Mouse (Mus musculus) retina, embryonic 14.5 days (tissue): ENCODE measurements around the gene Stab2.

ENCODE experiments used
- DNase-seq: peaks from one replicate; pipeline ENCODE4 v3.0.0-alpha.2; 2015; ENCODE audit warnings: low spot score

The Stab2 gene

GRCm38 (mm10) chr10:86890166-86890930 lies 117.5 kb downstream of the Stab2 start:
- DNase-seq, result no peak

DNA sequence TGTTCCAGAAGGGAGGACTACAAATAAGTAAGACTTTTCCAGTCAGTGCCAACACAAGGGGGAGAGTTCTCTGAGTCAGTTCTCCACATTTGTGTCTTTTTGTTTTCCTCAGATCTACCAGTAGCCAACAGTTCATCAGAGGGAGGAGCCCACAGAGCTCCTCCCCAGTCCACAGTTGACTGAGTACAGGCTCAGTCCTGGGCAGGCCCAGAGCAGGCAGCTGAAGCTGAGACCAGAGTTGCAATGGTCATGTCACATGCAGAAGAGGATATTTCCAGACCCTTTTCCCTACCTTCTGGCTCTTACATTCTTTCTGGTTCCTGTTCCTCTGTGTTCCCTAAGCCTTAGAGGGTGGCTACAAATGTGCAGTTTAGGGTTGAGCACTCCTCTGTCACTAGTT lies 118.4 kb downstream of the Stab2 start:
- DNase-seq, result no peak

DNA sequence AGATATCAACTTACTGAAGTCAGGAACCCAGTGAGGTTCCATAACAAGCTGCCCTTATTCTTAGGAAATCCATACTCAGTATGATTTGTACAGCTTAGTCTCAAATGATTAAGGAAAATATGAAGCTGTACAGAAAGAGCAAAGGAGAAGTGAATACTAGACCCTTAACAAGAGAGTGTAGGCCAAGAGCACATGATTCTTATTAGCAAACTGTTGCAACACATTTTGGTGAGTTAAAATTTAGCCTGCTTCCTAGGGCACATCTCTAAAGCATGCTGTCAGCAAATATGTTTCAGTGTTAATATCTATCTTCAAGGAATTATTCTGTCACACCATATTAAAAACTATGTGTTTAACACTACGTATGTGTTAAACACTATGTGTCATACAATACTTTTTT lies 121.4 kb downstream of the Stab2 start:
- no peak for DNase-seq

GRCm38 (mm10) chr10:86881448-86881847 lies 126.4 kb downstream of the Stab2 start:
- DNase-seq, result no peak

DNA sequence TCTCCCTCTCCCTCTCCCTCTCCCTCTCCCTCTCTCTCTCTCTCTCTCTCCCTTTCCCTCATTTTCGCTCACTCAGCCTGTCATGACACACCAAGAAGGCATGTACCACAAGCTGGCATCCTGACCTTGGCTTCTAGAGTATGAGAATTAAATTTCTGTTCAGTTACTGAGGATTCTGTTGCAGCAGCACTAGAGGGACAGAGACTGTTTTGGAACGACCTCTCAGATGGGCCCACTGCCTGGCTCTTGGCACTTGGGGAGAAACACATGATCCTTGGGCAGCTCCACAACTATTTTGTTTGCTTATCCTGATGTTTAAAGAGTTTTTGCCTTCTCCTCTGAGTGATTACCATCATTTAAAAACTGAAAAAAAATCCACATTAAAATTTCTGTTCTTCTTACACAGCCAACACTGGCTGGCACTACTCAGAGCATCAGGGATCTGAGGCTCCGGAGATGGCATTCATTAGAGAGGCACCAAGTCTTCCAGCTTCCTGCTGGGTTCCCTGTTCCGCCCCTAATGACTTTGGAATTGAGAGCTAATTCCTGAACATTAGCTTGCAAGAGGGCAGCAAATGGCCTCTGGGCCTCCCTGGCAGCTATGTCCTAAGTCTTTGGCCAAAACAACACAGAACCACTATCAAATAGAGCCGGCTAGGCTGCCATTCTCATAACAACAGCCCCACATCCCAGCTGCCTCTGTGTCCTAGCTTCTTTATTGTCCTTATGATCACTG lies 127.6 kb downstream of the Stab2 start:
- DNase-seq, result no peak

- DNase-seq, result no peak
Observed at GRCm38 (mm10) chr10:86878721-86879120, 129.1 kb downstream of the Stab2 start.

GRCm38 (mm10) chr10:86872591-86872990 lies 135.2 kb downstream of the Stab2 start:
- peak; percentile 11 for DNase-seq

DNA sequence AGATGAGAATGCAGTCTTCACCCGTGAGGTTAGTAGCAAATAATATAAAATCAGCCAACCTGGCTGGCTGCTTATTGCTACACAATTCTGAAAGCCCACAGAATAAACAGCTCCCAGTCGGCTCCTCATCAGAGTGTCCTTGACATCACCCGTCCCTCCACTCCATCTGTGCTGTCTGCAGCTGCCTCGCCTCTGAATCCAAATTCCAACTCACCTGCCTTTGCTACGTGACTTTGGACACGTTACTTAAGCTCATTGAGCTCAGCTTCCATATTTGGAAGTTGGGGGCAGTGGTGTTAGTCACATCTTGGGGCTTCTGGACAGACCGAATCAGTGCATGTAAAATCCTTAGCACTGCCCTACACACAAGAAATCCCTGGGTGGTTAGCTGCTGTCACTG lies 135.7 kb downstream of the Stab2 start:
- no peak for DNase-seq

- no peak for DNase-seq
Observed at GRCm38 (mm10) chr10:86863429-86863828, 144.4 kb downstream of the Stab2 start.

- DNase-seq, result no peak
Observed at GRCm38 (mm10) chr10:86862496-86862895, 145.3 kb downstream of the Stab2 start.

DNA sequence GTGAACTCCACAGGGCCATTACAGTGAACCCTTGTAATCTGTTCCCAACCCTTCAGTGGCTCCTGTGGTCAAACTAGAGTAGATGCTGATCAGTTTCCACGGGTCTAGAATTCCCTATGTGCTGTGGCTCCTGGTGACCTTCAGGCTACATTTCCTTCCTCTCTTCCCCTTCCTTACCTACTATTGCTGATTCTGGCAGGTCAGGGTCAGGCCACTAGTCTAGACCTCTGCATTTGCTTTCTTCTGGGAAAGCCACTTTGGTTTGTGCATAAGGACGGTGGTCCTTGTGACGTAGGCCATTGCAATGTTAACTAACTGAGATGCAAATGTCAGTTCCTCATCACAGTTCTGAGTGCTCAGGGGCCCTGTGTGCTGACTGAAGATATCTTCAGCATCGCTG lies 147.4 kb downstream of the Stab2 start:
- DNase-seq, result no peak

DNA sequence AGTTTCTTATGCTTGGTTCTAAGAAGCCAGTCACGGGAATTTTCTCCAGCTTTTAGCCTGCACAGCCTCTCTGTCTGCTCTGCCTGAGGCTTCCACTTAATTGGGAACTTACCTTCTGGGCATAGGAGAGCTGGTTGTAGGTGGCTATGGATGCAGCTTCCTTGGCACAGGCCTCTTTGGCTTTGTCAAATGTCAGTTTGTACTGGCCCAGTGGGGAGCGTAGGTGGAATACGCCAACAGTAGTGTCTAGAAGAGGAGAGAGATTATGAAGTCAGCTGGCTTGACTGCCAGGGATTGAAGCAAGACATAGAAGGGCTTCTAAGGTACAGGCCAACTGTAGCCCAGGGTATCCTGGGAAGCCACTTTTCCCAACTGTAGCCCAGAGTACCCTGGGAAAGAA lies 154.4 kb downstream of the Stab2 start:
- no peak for DNase-seq

- no peak for DNase-seq
Observed at GRCm38 (mm10) chr10:86852160-86852559, 155.7 kb downstream of the Stab2 start.

GRCm38 (mm10) chr10:86849508-86849907 lies 158.3 kb downstream of the Stab2 start:
- no peak for DNase-seq

DNA sequence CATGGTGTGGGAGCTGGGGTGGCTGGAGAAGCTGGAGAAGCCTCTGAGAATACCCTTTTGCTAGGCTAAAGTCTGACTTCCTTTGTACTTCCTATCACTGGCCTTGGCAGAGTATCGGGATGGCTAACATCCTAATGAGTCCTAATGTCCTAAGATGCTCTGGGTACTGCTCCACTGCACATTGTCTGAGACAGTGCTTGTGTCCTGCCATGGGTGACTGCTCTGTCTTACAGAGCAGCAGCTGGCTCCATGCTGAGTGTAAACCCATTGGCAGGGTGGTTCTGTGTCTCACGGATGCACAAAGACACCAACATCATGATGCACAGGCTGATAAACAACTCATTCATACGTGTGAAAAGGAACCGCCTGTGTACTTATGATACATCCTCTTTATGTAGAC lies 158.7 kb downstream of the Stab2 start:
- DNase-seq, result no peak

- DNase-seq, result no peak
Observed at GRCm38 (mm10) chr10:86846926-86847467, 160.8 kb downstream of the Stab2 start.

DNA sequence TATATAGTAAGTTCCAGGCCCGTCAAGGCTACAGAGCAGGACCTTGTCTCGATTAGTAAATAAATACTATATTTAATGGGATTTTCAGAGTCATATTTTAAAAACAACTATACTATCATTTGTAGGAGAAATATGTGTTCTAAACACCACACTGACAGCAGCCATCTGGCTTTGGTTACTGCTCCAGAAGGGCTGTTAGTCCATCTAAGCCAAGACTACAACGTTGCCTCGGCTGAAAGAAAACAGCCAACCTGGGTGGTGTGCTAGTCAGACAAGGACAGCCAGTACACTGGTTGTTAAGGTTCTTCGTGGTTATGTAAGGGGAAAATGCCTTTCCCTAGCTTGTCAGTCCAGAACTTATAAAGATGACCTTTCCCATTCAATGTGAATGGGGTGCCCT lies 165.2 kb downstream of the Stab2 start:
- DNase-seq, result no peak

GRCm38 (mm10) chr10:86838827-86839226 lies 169.0 kb downstream of the Stab2 start:
- DNase-seq, result no peak

DNA sequence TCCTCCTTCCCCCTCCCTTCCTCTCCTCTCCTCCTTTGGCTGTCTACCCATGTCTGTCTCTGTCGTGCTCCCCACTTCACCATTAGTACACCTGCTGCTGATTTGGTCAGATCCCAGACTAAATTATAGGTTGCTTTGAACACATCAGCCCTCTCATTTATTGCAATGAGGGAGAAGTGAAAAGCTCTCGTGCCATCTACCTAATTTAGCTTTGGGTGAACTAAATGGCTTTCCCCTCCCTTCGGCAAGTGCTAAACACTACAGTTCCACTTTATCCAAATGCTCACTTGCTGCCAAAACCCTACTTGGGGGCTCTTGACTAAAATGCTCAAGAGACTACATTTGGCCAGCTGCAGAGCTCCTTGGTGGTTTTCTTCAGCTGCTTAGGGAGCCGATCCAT lies 171.0 kb downstream of the Stab2 start:
- DNase-seq, result no peak

- DNase-seq, result no peak
Observed at GRCm38 (mm10) chr10:86829515-86829914, 178.3 kb downstream of the Stab2 start.

- no peak for DNase-seq
Observed at GRCm38 (mm10) chr10:86828221-86829135, 179.3 kb downstream of the Stab2 start.

- DNase-seq, result no peak
Observed at GRCm38 (mm10) chr10:86826929-86827328, 180.9 kb downstream of the Stab2 start.
